Comparison of ENCODE assay signal across 9 mouse cellular contexts in genomic region chr2:120502605-120502990, GRCm38 (mm10). TPM values are rescaled to one million over a fixed set of nuclear protein-coding genes. Genes with fewer than 3 reads are reported as not detected.
DNase-seq lines count a peak whose midpoint lies in the region; ATAC-seq and TF ChIP-seq lines count a peak whose summit lies in the region.
"Had no signal": no experiment of that assay in that cellular context is flagged by ENCODE, and none has a peak within 500 bp of the region (broad histone marks: within the 10 kb centered on the region; RNA-seq: fewer than 3 reads in every experiment).

No protein-coding gene starts in this region.

- no peak overlapping the region for H3K4me2 ChIP-seq in hindbrain, postnatal 0 days (ENCODE audit: low read depth, low read length)
- H3K4me2 ChIP-seq in hindbrain, embryonic 16.5 days (ENCODE audit: low read length), result no peak overlapping the region
- H3K4me2 ChIP-seq: liver, embryonic 15.5 days had no signal

- no peak for ATAC-seq in hindbrain, postnatal 0 days
- no peak for ATAC-seq in hindbrain, embryonic 16.5 days
- no peak for ATAC-seq in erythroid progenitor cell, adult 5-6 weeks (replicated peaks; ENCODE audit: low FRiP score, poor library complexity, severe bottlenecking)

- H3K27me3 ChIP-seq in hindbrain, postnatal 0 days (ENCODE audit: insufficient read depth, low read length), result no peaks in the 10 kb centered on the region
- no peaks in the 10 kb centered on the region for H3K27me3 ChIP-seq in hindbrain, embryonic 16.5 days (replicated peaks; ENCODE audit: control insufficient read depth, insufficient read depth, low read length)
- H3K27me3 ChIP-seq: liver, embryonic 15.5 days had no signal

- H3K9ac ChIP-seq in hindbrain, postnatal 0 days (replicated peaks; ENCODE audit: low read length), result no peak overlapping the region
- no peak overlapping the region for H3K9ac ChIP-seq in hindbrain, embryonic 16.5 days (ENCODE audit: low read depth, low read length)
- H3K9ac ChIP-seq: liver, embryonic 15.5 days had no signal

- 63% methylated on average over 3 of the region's 3 CpGs for WGBS in hindbrain, postnatal 0 days
- 77% methylated on average over 3 of the region's 3 CpGs for WGBS in hindbrain, embryonic 16.5 days

- H3K4me3 ChIP-seq in hindbrain, postnatal 0 days (ENCODE audit: low read length), result no peak overlapping the region
- H3K4me3 ChIP-seq in hindbrain, embryonic 16.5 days (ENCODE audit: low read length), result no peak overlapping the region
- H3K4me3 ChIP-seq: liver, embryonic 15.5 days had no signal

- H3K36me3 ChIP-seq in hindbrain, postnatal 0 days (ENCODE audit: insufficient read depth, low read length), result peaks cover 13% of the 10 kb centered on the region; the same call in 1 of the 2 replicates
- peaks cover 9% of the 10 kb centered on the region for H3K36me3 ChIP-seq in hindbrain, embryonic 16.5 days (ENCODE audit: control insufficient read depth, insufficient read depth, low read length)

- H3K9me3 ChIP-seq in hindbrain, postnatal 0 days (ENCODE audit: low read length), result no peaks in the 10 kb centered on the region
- peaks cover 4% of the 10 kb centered on the region for H3K9me3 ChIP-seq in hindbrain, embryonic 16.5 days (ENCODE audit: control insufficient read depth, low read length)
- H3K9me3 ChIP-seq: liver, embryonic 15.5 days had no signal

- DNase-seq in hindbrain, postnatal 0 days (ENCODE audit: low spot score), result peak; percentile 16
- peak; percentile 30 for DNase-seq in urinary bladder, postnatal 14 days (ENCODE audit: low spot score)
- DNase-seq in urinary bladder, adult 18-20 months (ENCODE audit: low spot score in 2 of 2), result no peak
- DNase-seq in cerebellum, postnatal 36 days, result peak; percentile 25 to 32
- no peak for DNase-seq in embryo, embryonic 10 days (ENCODE audit: low spot score)
- DNase-seq in frontal cortex, postnatal 10 days (ENCODE audit: low spot score in 2 of 2), result no peak

- no peak overlapping the region for H3K27ac ChIP-seq in hindbrain, postnatal 0 days
- H3K27ac ChIP-seq in hindbrain, embryonic 16.5 days (ENCODE audit: low read depth, low read length), result no peak overlapping the region
- H3K27ac ChIP-seq: liver, embryonic 15.5 days had no signal

- no peak for TF ChIP-seq CTCF in hindbrain, postnatal 0 days (IDR thresholded peaks at IDR 0.05; ENCODE audit: low read depth)

- H3K4me1 ChIP-seq in hindbrain, postnatal 0 days (ENCODE audit: insufficient read depth, low read length), result no peaks in the 10 kb centered on the region
- H3K4me1 ChIP-seq in hindbrain, embryonic 16.5 days (ENCODE audit: control insufficient read depth, insufficient read depth, low read depth, low read length), result no peaks in the 10 kb centered on the region

RNA-seq across cellular contexts. Expression of gene Capn3, which starts 46.8 kb away (rescaled TPM):
- total RNA-seq in hindbrain, postnatal 0 days (2014; rRNA removed), result 0.42 and 5.5 TPM in 2 replicates
- 1.2 TPM in 2 replicates for polyA plus RNA-seq in hindbrain, postnatal 0 days (2015; fragmentation: Nextera tagmentation; extraction: Ambion mirVana)
- polyA plus RNA-seq in hindbrain, embryonic 16.5 days (2015; fragmentation: Nextera tagmentation; extraction: Ambion mirVana), result 0.54 and 0.79 TPM in 2 replicates
- total RNA-seq in erythroid progenitor cell, adult 5-6 weeks (2015; ENCODE audit: low replicate concordance), result not detected in 2 replicates
- not detected in 2 replicates for total RNA-seq in erythroid progenitor cell, adult 5-6 weeks (2017; ENCODE audit: low replicate concordance)

Comparison
In these comparisons a context has a peak if more than half of its experiments do, and no peak if none do; other contexts are left out.
1. DNase-seq: peak in hindbrain, postnatal 0 days (single experiment), urinary bladder, postnatal 14 days (single experiment) and cerebellum, postnatal 36 days (2 of 2); none in urinary bladder, adult 18-20 months (0 of 2), embryo, embryonic 10 days (single experiment) and frontal cortex, postnatal 10 days (0 of 2).